Mouse (Mus musculus) inflammation-experienced regulatory T-cells (primary cell): Measurements from ENCODE around the gene Zfp981. TPM values are rescaled to one million over a fixed set of nuclear protein-coding genes. Genes with fewer than 3 reads are reported as not detected.

Experiments
- polyA plus RNA-seq, 2 experiments: library from polyadenylated mRNA; unstranded; fragments of 100-300 nt; shearing (Covaris generic); gene quantifications; one replicate each; pipeline ENCODE4 v1.2.1; 2017

The Zfp981 gene
- polyA plus RNA-seq, result 1 to 10 TPM in 1 of 2 experiments, under 1 TPM in 1; 0.13 to 4.5 TPM

GRCm38 (mm10) chr4:146501727-146502126 lies at the start of gene Zfp981:
Gene Zfp981, plus strand, starts transcription at chr4:146502027.

Other genes starting within 250 kb of the Zfp981 start
- gene Zfp992, start 53.0 kb upstream of the Zfp981 start, polyA plus RNA-seq, result 1 to 10 TPM; 3.9 to 5.2 TPM
- gene Zfp993, start 108.9 kb downstream of the Zfp981 start, polyA plus RNA-seq, result 1 to 10 TPM; 3.9 to 8.2 TPM